Mouse (Mus musculus): ENCODE data around the gene Fbln7.

DNA sequence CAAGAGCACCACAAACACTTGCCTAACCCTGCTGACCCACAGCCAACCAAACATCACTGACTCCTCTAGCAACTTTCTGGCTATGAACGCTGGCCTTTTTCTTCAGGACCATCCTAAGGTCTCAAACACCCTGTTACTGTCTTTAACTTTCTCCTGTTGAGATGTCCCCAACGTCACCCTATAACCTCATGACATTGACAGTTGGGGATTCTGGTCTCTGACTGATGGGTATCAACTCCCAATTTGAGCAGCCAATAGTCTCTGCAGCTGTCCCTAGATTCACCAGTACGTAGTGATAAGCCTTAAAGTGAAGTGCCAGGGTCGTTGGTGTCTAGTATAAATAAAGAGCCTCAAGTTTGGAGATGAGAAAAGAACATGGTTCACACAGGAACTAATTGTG lies 52.2 kb downstream of the Fbln7 start:
- no peak for TF ChIP-seq CTCF (IDR thresholded peaks at IDR 0.05; ENCODE audit: low read depth, low read length)
- TF ChIP-seq POLR2A (IDR thresholded peaks at IDR 0.05; ENCODE audit: borderline replicate concordance, low read depth, low read length) = no peak

Measured in bone marrow macrophage, adult 2 months (primary cell).